Mouse (Mus musculus) liver, adult 2 months (tissue): ENCODE data around the gene 5730522E02Rik. TPM values are rescaled to one million over a fixed set of nuclear protein-coding genes. Genes with fewer than 3 reads are reported as not detected.

ENCODE experiments used
- DNase-seq: peaks from one replicate; pipeline ENCODE4 v3.0.0-alpha.2; 2011; ENCODE audit warnings: low read depth, low spot score; ENCODE audit errors: extremely low read depth
- H3K27ac ChIP-seq: fragments of 200-500 bp; replicated peaks from 2 replicates; pipeline ENCODE4 v1.5.1; 2012; ENCODE audit warnings: low read depth, mild to moderate bottlenecking, control low read depth, inconsistent platforms, low read length; ENCODE audit not compliant: insufficient read depth
- H3K27me3 ChIP-seq: fragments of 200-500 bp; 2 replicates; pipeline ENCODE4 v1.6.1; 2012; ENCODE audit warnings: mild to moderate bottlenecking, moderate library complexity, low read length, inconsistent platforms; ENCODE audit not compliant: control insufficient read depth, insufficient read depth
- H3K36me3 ChIP-seq: fragments of 200-500 bp; 2 replicates; pipeline ENCODE4 v1.6.1; 2012; ENCODE audit warnings: low read length, inconsistent platforms; ENCODE audit not compliant: control insufficient read depth, insufficient read depth
- H3K4me1 ChIP-seq: fragments of 200-500 bp; 2 replicates; pipeline ENCODE4 v1.6.1; 2011; ENCODE audit warnings: low read length; ENCODE audit not compliant: control insufficient read depth, insufficient read depth
- H3K4me3 ChIP-seq: fragments of 200-500 bp; 2 replicates; pipeline ENCODE4 v1.5.1; 2011; ENCODE audit warnings: low read depth, mild to moderate bottlenecking, control low read depth, low read length, moderate library complexity; ENCODE audit not compliant: insufficient read depth
- H3K79me2 ChIP-seq: fragments of 200-500 bp; 2 replicates; pipeline ENCODE4 v1.6.1; 2012; ENCODE audit warnings: inconsistent platforms, mild to moderate bottlenecking, low read length, moderate library complexity; ENCODE audit not compliant: control insufficient read depth, insufficient read depth
- H3K9ac ChIP-seq: fragments of 200-500 bp; 2 replicates; pipeline ENCODE4 v1.6.1; 2012; ENCODE audit warnings: low read depth, mild to moderate bottlenecking, control low read depth, inconsistent platforms, low read length
- CTCF ChIP-seq: fragments of 200-500 bp; IDR thresholded peaks from 2 replicates; pipeline ENCODE4 v1.5.1; 2011; ENCODE audit warnings: low read depth, low read length, control low read depth
- POLR2A ChIP-seq: fragments of 200-500 bp; IDR thresholded peaks from 2 replicates; pipeline ENCODE4 v1.6.1; 2011; ENCODE audit warnings: low read length, control low read depth; ENCODE audit not compliant: insufficient read depth; ENCODE audit errors: extremely low read depth
- WGBS: fragments of 180-500 bp; shearing (Covaris S2); methylation state at CpG from one replicate; pipeline ENCODE4 v1.1.7; 2018; 5-methylcytosine and 5-hydroxymethylcytosine counted together
- polyA plus RNA-seq: library from polyadenylated mRNA; depleted of rRNA; stranded (reverse); fragments of >200 nt; gene quantifications from 2 replicates; pipeline ENCODE4 v1.2.3, GENCODE M21; 2012
- total RNA-seq: library from RNA; depleted of rRNA; stranded (reverse); fragments of >200 nt; gene quantifications from 2 replicates; pipeline ENCODE4 v1.2.3, GENCODE M21; 2014

Gene 5730522E02Rik
- total and polyA plus RNA-seq, 2 experiments, result 0.16 to 0.83 TPM

- H3K79me2 ChIP-seq, result no peaks in the 10 kb centered on the region
- WGBS, result 46% methylated on average over 6 of the region's 6 CpGs
Observed at GRCm38 (mm10) chr11:26085380-26086035, 125.1 kb downstream of the 5730522E02Rik start.

GRCm38 (mm10) chr11:26076335-26076734 lies 134.2 kb downstream of the 5730522E02Rik start:
- Histone ChIP-seq H3K79me2 (no peaks in the 10 kb centered on the region), H3K4me1 (no peaks in the 10 kb centered on the region), H3K36me3 (no peaks in the 10 kb centered on the region), H3K27me3 (no peaks in the 10 kb centered on the region), H3K9ac (no peak overlapping the region), H3K27ac (no peak overlapping the region), H3K4me3 (no peak overlapping the region)
- TF ChIP-seq POLR2A, result no peak
- TF ChIP-seq CTCF, result no peak
- DNase-seq, result no peak
- WGBS, result 81% methylated on average over 2 of the region's 2 CpGs

More at GRCm38 (mm10) chr11:26085380-26086035, 125.1 kb downstream of the 5730522E02Rik start:
- DNase-seq, result no peak
- Histone ChIP-seq H3K27me3 (no peaks in the 10 kb centered on the region), H3K27ac (no peak overlapping the region), H3K4me1 (no peaks in the 10 kb centered on the region), H3K9ac (no peak overlapping the region), H3K36me3 (no peaks in the 10 kb centered on the region), H3K4me3 (no peak overlapping the region)
- no peak for TF ChIP-seq POLR2A
- TF ChIP-seq CTCF, result no peak

- TF ChIP-seq POLR2A, result no peak
- no peak for TF ChIP-seq CTCF
- DNase-seq, result no peak
- no peak overlapping the region for H3K9ac ChIP-seq
- H3K36me3 ChIP-seq, result no peaks in the 10 kb centered on the region
- WGBS, result 85% methylated on average over 6 of the region's 6 CpGs
- H3K4me3 ChIP-seq, result no peak overlapping the region
- no peak overlapping the region for H3K27ac ChIP-seq
- H3K27me3 ChIP-seq, result no peaks in the 10 kb centered on the region
- H3K4me1 ChIP-seq, result no peaks in the 10 kb centered on the region
- no peaks in the 10 kb centered on the region for H3K79me2 ChIP-seq
Observed at GRCm38 (mm10) chr11:26075536-26075935, 135.0 kb downstream of the 5730522E02Rik start.

GRCm38 (mm10) chr11:26073638-26074294 lies 136.8 kb downstream of the 5730522E02Rik start:
- no peaks in the 10 kb centered on the region for H3K27me3 ChIP-seq
- H3K9ac ChIP-seq, result no peak overlapping the region
- 62% methylated on average over 8 of the region's 8 CpGs for WGBS
- TF ChIP-seq POLR2A (no peak), CTCF (peak; percentile 33; the same call in 1 of the 2 replicates)
- no peak overlapping the region for H3K27ac ChIP-seq
- no peaks in the 10 kb centered on the region for H3K79me2 ChIP-seq
- no peaks in the 10 kb centered on the region for H3K4me1 ChIP-seq
- H3K36me3 ChIP-seq, result no peaks in the 10 kb centered on the region
- H3K4me3 ChIP-seq, result no peak overlapping the region
- peak; percentile 31 for DNase-seq

- no peak overlapping the region for H3K9ac ChIP-seq
- no peak overlapping the region for H3K4me3 ChIP-seq
- H3K36me3 ChIP-seq, result no peaks in the 10 kb centered on the region
- H3K27ac ChIP-seq, result no peak overlapping the region
- no peaks in the 10 kb centered on the region for H3K27me3 ChIP-seq
- WGBS, result 75% methylated on average over 4 of the region's 4 CpGs
- H3K79me2 ChIP-seq, result no peaks in the 10 kb centered on the region
- TF ChIP-seq CTCF, result no peak
- no peak for TF ChIP-seq POLR2A
- no peaks in the 10 kb centered on the region for H3K4me1 ChIP-seq
- DNase-seq, result no peak
Observed at GRCm38 (mm10) chr11:26072101-26072500, 138.5 kb downstream of the 5730522E02Rik start.

- WGBS, result 68% methylated on average over 2 of the region's 2 CpGs
- no peak overlapping the region for H3K4me3 ChIP-seq
Observed at GRCm38 (mm10) chr11:26063252-26063651, 147.3 kb downstream of the 5730522E02Rik start.

More at GRCm38 (mm10) chr11:26063252-26063651, 147.3 kb downstream of the 5730522E02Rik start:
- Histone ChIP-seq H3K27ac (no peak overlapping the region), H3K79me2 (no peaks in the 10 kb centered on the region), H3K36me3 (no peaks in the 10 kb centered on the region), H3K4me1 (no peaks in the 10 kb centered on the region), H3K27me3 (no peaks in the 10 kb centered on the region), H3K9ac (no peak overlapping the region)
- DNase-seq, result no peak
- TF ChIP-seq POLR2A, result no peak
- TF ChIP-seq CTCF, result no peak
